Mouse (Mus musculus): ENCODE data around the gene S1pr4.

The S1pr4 gene

DNA sequence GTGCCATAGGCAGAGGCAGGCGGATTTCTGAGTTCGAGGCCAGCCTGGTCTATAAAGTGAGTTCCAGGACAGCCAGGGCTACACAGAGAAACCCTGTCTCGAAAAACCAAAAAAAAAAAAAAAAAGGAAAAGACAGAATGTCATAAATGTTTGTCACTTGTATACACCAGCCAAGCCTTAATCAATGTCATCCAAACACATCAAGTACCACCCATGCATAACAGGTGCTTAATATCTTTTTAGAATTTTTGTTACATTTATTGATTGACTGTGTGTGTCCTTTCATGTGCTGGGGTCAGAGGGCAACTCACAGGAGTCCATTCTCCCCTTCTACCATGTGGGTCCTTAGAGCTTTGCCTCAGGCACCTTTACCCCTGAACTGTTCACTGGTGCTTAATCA, at the start of gene S1pr4:
TSS of gene S1pr4 (minus strand) at position 101 of the 400 bp plus-strand sequence.
- DNase-seq (ENCODE audit: low spot score) = no peak

DNA sequence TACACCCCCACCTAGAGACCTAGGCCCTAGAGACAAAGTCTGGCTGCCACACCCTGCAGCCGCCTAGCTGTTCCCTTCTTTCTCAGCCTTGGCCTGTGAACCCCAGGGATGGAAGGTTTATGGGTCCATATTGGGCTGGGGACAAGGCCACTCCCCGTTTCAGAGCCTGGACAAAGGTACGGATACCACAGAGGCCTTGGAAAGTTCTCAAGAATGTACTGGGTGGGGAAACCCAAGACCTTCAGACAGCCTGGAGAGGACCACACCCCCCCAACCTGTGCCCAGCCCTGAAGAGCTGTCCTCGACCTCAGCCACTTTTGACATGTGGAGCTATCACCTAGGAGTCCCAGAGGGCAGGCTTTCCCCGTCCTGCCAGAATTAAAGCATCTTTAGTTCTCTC, 49.0 kb upstream of the S1pr4 start:
- no peak for DNase-seq (ENCODE audit: low spot score)

GRCm38 (mm10) chr10:81546788-81547571, 47.0 kb upstream of the S1pr4 start:
- no peak for DNase-seq (ENCODE audit: low spot score)

- no peak for DNase-seq (ENCODE audit: low spot score)
These were observed 46.4 kb upstream of the S1pr4 start for GRCm38 (mm10) chr10:81546332-81546731.

DNA sequence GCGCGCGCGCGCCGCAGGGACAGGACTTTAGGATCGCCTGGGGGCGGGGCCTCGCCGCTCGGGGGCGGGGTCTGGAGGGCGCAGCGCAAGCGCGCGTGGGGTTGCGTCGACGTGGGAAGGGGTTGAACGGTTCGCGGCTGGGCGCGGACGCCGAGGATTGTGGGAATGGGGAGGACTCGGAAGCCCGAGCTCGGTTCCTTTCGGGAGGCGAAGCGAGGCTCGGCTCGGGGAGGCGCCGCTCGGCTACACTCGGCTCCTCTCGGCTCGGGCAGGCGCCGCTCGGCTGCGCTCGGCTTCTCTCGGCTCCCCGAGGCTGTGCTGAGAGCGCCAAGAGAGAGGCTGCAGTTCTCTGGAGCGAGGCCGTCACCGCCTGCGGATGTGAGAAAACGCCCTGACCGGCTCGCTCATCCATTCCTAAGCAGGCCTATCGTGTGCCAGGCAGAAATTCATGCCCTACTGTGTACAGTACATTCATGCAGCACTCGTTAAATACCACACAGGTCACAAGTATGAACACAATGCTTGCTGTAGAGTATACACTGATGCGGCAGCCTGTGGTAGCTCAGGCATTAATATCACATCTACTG, 45.3 kb upstream of the S1pr4 start, which contains the start of gene Gna11:
TSS of gene Gna11 (minus strand) at position 30 of the 587 bp plus-strand sequence.
- DNase-seq (ENCODE audit: low spot score) = peak; percentile 95

DNA sequence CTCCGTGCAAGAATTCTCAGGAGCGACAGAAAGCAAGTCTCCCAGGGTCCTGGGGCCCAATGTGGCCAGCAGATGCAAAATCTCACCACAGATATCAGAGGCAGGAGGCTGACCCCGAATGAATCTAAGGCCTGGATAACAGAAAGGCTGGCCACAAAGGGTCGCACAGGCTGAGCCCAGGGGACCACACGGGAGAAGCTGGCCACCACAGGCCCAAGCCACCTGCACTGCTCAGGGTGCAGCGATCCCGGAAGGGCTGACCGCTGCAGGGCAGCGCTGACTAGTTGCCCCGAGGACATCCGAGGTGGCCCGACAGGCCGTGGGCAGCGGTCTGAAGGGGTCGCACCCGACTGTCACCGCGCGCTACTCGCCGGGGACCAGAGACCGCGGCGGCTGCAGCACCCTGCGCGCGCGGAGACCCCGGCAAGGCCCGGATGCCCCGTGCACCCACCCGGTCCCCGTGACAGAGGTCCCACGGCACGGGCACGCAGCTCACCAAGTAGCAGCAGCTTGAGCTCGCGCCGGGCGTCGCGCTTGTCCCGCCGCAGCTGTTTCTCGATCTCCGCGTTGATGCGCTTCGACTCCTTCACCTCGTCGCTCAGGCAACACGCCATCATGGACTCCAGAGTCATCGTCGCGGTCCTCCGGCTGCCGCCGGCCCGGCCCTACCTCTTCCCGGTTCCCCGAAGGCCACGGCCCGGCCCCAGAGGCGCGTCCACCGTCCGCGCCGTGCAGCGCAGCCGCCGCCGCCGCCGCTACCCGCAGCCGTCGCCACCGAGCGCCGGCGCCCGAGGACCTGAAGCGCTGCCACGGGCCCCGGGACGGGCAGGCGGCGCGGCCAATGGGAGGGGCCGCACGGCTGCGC, 44.6 kb upstream of the S1pr4 start:
- no peak for DNase-seq (ENCODE audit: low spot score)

- no peak for DNase-seq (ENCODE audit: low spot score)
These were observed 43.7 kb upstream of the S1pr4 start for GRCm38 (mm10) chr10:81543633-81544032.

DNA sequence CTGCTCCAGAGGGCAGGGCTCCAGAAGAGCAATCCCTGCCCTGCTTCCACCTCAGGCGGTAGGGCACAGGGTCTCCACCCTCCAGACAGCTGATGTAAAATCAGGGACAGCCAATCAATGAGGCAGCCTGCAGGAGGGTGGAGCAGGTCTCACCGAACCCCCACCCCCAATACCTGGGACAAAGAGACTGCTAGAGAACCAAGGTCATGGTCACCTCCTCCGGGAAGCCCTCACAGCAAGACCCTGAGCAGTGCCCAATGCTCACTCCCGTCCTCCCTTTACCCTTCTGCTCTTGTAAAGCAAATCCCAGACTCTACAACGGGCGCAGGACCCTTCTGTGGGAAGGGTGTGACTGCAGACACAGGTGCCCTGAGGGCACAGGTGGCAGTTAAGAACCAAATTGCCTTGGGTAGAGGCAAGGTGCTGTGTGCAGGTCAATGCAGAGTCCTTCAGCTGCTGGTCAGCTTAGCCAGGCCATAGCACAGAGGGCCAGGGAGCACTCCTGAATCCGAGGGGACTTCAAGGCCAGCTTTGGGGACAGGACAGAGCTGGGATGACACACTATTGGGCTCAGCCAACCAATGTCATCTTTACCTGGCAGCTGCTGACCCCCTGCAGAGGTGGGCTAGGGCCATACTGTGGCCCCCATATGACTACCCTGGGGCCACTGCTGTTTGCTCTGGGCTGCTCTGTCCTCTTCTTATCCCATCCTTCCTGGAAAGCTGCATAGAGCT, 43.0 kb upstream of the S1pr4 start:
- no peak for DNase-seq (ENCODE audit: low spot score)

DNA sequence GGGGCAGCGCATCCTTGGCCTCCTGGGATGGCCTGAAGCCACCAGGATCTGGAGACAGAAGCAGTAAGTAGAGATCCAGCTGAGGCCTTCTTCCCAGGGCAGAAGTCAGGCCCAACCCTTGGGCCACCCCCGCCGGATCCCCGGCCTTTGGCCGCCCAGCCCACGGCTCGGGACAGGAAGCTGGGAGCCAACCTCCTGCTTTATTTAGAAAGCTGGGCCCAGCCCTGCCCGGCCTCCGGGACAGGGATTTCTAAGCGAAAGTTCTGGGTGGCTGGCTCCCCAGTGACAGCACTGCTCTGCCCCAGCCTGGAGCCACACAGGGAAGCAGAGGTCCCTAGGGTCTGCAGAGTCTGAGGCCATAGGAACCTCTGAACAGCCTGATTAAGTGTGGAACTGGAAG, 41.9 kb upstream of the S1pr4 start:
- no peak for DNase-seq (ENCODE audit: low spot score)

GRCm38 (mm10) chr10:81541363-81541762, 41.4 kb upstream of the S1pr4 start:
- no peak for DNase-seq (ENCODE audit: low spot score)

DNA sequence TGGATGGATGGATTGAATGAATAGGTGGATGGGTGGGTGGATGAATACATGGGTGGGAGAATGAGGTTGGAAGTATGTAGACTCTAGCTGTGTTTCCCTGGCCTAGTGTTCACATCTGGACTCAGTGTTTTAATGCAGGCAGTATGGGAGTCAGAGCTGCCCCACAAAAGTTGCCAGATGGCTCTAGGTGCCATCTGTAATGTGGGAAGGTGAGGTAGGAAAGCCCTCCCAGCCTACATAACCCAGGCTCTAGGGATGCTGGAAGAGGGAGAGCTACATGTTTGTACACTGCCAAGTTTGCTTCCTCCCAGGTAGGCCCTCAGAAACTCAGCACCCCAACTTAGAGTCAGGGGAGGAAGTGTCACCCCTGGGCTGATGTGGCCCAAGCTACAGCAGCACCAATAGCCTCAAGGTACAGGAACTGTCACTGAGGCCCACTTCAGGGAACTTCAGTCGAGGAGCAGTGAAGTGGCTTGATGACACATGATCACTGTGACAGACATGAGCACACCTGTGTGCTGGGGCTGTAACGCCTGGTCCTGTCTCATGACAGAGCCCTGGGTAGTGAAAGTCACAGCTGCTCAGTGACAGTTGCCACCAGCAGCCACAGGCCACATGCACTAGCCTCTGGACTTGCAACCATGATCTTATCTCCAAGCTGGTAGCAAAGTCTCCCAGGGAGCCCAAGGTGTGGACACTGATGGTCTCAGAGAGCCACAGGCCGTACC, 38.6 kb upstream of the S1pr4 start:
- DNase-seq (ENCODE audit: low spot score) = no peak

- DNase-seq (ENCODE audit: low spot score) = no peak
These were observed 37.5 kb upstream of the S1pr4 start for GRCm38 (mm10) chr10:81537429-81537828.

DNA sequence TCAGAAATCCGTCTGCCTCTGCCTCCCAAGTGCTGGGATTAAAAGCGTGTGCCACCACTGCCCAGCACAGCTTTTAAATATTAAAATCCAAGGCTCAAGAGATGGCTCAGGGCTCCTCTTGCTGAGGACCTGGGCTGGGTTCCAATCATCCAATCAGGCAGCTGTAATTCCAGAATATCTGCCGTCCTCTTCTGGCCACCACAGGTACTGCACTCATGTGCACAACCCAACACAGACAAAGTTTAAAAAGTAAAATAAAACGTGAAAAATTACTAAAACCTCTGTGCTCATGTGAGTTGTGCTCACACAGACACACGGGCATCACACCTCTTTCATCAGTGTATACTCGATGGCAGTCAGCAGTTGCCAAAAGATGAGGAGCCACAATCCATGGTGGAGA, 36.8 kb upstream of the S1pr4 start:
- DNase-seq (ENCODE audit: low spot score) = no peak

DNA sequence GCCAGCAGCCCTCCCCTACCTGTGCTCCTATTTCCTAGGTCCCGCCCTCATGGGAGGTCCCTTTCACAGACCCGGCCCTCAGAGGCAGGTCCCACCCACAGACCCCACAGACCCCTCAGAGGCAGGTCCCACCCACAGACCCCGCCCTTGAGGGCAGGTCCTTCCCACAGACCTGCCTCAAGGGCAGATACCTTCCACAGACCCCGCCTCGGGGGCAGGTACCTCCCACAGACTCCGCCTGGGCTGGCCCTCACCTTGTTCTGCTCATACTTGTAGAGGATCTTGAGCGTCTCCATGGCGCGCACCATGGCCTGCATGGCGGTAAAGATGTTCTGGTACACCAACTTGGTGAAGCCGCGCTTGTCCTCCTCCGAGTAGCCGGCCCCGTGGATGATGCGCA, 34.9 kb upstream of the S1pr4 start:
- DNase-seq (ENCODE audit: low spot score) = no peak

GRCm38 (mm10) chr10:81526779-81527178, 26.8 kb upstream of the S1pr4 start:
- DNase-seq (ENCODE audit: low spot score) = no peak

- DNase-seq (ENCODE audit: low spot score) = no peak
These were observed 25.2 kb upstream of the S1pr4 start for GRCm38 (mm10) chr10:81525017-81525694.

DNA sequence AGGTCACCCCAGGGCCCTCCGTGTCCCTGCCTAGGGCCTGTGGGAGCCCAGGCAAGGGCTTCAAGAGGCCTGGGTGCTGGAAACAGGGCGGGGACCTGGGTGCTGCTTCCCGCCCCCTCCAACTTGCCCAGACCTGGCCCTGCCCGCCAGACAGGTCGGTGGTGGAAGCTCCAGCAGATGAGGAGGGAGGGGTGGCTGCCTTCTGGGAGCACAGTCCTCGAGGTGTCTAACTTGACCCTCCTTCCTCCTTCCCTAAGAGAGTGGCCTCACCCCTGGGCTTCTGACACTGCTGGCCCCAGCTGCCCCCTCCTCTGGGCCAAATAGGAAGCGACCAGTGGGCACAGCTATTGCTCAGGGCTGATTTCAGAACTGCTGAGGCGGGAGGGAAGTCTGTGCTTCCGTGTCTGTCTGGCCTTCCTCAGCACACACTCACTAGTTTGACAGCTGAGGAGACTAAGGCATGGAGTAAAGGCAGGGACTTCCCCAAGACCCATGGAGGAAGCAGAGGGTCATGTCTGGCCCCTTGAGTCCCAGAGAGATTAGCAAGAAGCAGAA, 24.2 kb upstream of the S1pr4 start, which contains the start of gene Gna15:
TSS of gene Gna15 (minus strand) at position 175 of the 555 bp plus-strand sequence.
- DNase-seq (ENCODE audit: low spot score) = no peak

DNA sequence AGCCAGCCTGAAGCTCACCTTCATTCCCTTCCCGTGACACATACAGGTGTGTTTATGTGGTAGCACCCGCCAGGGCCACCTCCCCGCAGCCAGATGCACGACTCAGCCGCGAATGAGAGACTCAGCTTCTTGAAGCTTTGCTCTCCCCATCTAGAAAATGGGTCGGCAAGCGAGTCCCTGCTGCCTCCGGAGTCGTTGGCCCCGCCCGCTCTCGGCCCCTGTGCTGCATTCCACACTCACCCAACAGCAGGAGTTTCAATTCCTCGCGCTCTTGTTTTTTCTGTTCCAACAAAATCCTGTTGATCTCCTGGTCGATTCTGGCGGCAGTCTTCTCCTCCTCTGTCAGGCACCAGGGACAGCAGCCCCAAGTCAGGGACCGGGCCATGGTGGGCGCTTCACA, 23.6 kb upstream of the S1pr4 start:
- DNase-seq (ENCODE audit: low spot score) = no peak

- no peak for DNase-seq (ENCODE audit: low spot score)
These were observed 23.2 kb upstream of the S1pr4 start for GRCm38 (mm10) chr10:81523142-81523541.

GRCm38 (mm10) chr10:81519978-81520365, 20.0 kb upstream of the S1pr4 start:
- no peak for DNase-seq (ENCODE audit: low spot score)
